15 mouse cellular contexts compared by ENCODE assay signal in genomic region chr2:126505156-126505555, GRCm38 (mm10). TPM values are rescaled to one million over a fixed set of nuclear protein-coding genes. Genes with fewer than 3 reads are reported as not detected.
DNase-seq lines count a peak whose midpoint lies in the region.
"Had no signal": no experiment of that assay in that cellular context is flagged by ENCODE, and none has a peak within 500 bp of the region (broad histone marks: within the 10 kb centered on the region; RNA-seq: fewer than 3 reads in every experiment).

No protein-coding gene starts in this region.

- peak; percentile 4 to 6 for DNase-seq in cerebellum, postnatal 10 days
- DNase-seq in cerebellum, adult 11-12 months: no peak
- DNase-seq in adrenal gland, adult 2 months: peak; percentile 85
- DNase-seq in adrenal gland, postnatal 4 days (ENCODE audit: low spot score in 2 of 2): peak; percentile 10 to 24
- DNase-seq in gastrocnemius, postnatal 25 days: peak; percentile 13
- no peak for DNase-seq in right cerebral cortex, postnatal 4 days
- no peak for DNase-seq in layer of hippocampus, adult 11-12 months (ENCODE audit: low spot score)
- DNase-seq: cerebellum, adult 9-11 months; heart, adult 11 months; liver, postnatal 0 days; thymus, postnatal 25 days had no signal

RNA-seq across cellular contexts. Expression of gene Atp8b4, which starts 4.7 kb away (rescaled TPM):
- 1 to 10 TPM in 1 of 2 experiments, under 1 TPM in 1; 0.98 to 1.1 TPM for total RNA-seq in adrenal gland, adult 2 months (2021)
- 0.09 and 0.16 TPM in 2 replicates for polyA plus RNA-seq in adrenal gland, adult 2 months (2012; rRNA removed)
- 1 to 10 TPM in 1 of 2 experiments, under 1 TPM in 1; 0.95 to 1.3 TPM for total RNA-seq in adrenal gland, postnatal 4 days (2021)
- total RNA-seq in gastrocnemius, postnatal 25 days (2021): under 1 TPM; 0.13 to 0.46 TPM
- total RNA-seq: forebrain, postnatal 0 days had no signal
- polyA plus RNA-seq: cortical plate, adult 2 months; midbrain, postnatal 0 days had no signal

RNA-seq across cellular contexts. Expression of gene Slc27a2, which starts 47.1 kb away (rescaled TPM):
- 10 to 100 TPM; 19.8 to 62.9 TPM for total RNA-seq in adrenal gland, adult 2 months (2021)
- polyA plus RNA-seq in adrenal gland, adult 2 months (2012; rRNA removed): 20.4 and 29.0 TPM in 2 replicates
- 10 to 100 TPM; 24.9 to 67.7 TPM for total RNA-seq in adrenal gland, postnatal 4 days (2021)
- total RNA-seq in gastrocnemius, postnatal 25 days (2021): not detected
- polyA plus RNA-seq: limb, embryonic 11.5 days had no signal

Comparison
In these comparisons a context has a peak if more than half of its experiments do, and no peak if none do; other contexts are left out.
1. DNase-seq: peak in cerebellum, postnatal 10 days (2 of 2), adrenal gland, adult 2 months (single experiment), adrenal gland, postnatal 4 days (2 of 2) and gastrocnemius, postnatal 25 days (single experiment); none in cerebellum, adult 11-12 months (single experiment), right cerebral cortex, postnatal 4 days (single experiment) and layer of hippocampus, adult 11-12 months (single experiment).
2. RNA of gene Slc27a2, which starts 47.1 kb away (total RNA-seq): 24.9 to 67.7 TPM in adrenal gland, postnatal 4 days and 19.8 to 62.9 TPM in adrenal gland, adult 2 months; not detected in gastrocnemius, postnatal 25 days; every median in the first group is over 10 times any median in the second.